ENCODE assay signal across 9 mouse cellular contexts in genomic region chr12:80567375-80567774, GRCm38 (mm10). TPM values are rescaled to one million over a fixed set of nuclear protein-coding genes. Genes with fewer than 3 reads are reported as not detected.
DNase-seq lines count a peak whose midpoint lies in the region; ATAC-seq lines count a peak whose summit lies in the region.
"Had no signal": no experiment of that assay in that cellular context is flagged by ENCODE, and none has a peak within 500 bp of the region (broad histone marks: within the 10 kb centered on the region; RNA-seq: fewer than 3 reads in every experiment).

No protein-coding gene starts in this region.

- no peak for DNase-seq in kidney, adult 9 months
- peak; percentile 48 for DNase-seq in embryo, embryonic 10.5 days (ENCODE audit: low spot score)
- peak; percentile 19 for DNase-seq in neural tube, embryonic 10.5 days (ENCODE audit: extremely low spot score, low spot score)
- no peak for DNase-seq in thymus, adult 18-20 months
- no peak for DNase-seq in spleen, adult 12 weeks (ENCODE audit: low spot score)
- no peak for DNase-seq in gastrocnemius, postnatal 36 days

- H3K9ac ChIP-seq in kidney, embryonic 15.5 days, result no peak overlapping the region
- no peak overlapping the region for H3K9ac ChIP-seq in intestine, embryonic 15.5 days

- intact Hi-C loops in gastrocnemius, postnatal 36 days (cut with DNase I), result no loop called here

- 27% methylated on average over 3 of the region's 3 CpGs for WGBS in kidney, embryonic 15.5 days
- WGBS in intestine, embryonic 15.5 days, result 24% methylated on average over 3 of the region's 3 CpGs

- H3K36me3 ChIP-seq in kidney, embryonic 15.5 days, result no peaks in the 10 kb centered on the region
- no peaks in the 10 kb centered on the region for H3K36me3 ChIP-seq in intestine, embryonic 15.5 days

- no peaks in the 10 kb centered on the region for H3K27me3 ChIP-seq in kidney, embryonic 15.5 days
- H3K27me3 ChIP-seq in intestine, embryonic 15.5 days (replicated peaks), result no peaks in the 10 kb centered on the region

- H3K4me3 ChIP-seq in kidney, embryonic 15.5 days (replicated peaks), result no peak overlapping the region
- no peak overlapping the region for H3K4me3 ChIP-seq in intestine, embryonic 15.5 days (replicated peaks)
- H3K4me3 ChIP-seq: myocyte had no signal

- no peak for ATAC-seq in kidney, embryonic 15.5 days (replicated peaks; ENCODE audit: low FRiP score)
- no peak for ATAC-seq in intestine, embryonic 15.5 days

- H3K9me3 ChIP-seq in kidney, embryonic 15.5 days (replicated peaks), result no peaks in the 10 kb centered on the region
- H3K9me3 ChIP-seq in intestine, embryonic 15.5 days, result no peaks in the 10 kb centered on the region

- H3K27ac ChIP-seq in kidney, embryonic 15.5 days, result 0 out of 2 replicates have a peak overlapping the region, but pooled peaks have one; percentile 30
- 0 out of 2 replicates have a peak overlapping the region, but pooled peaks have one; percentile 7 for H3K27ac ChIP-seq in intestine, embryonic 15.5 days

- H3K4me1 ChIP-seq in kidney, embryonic 15.5 days, result peaks cover 12% of the 10 kb centered on the region; the same call in 1 of the 2 replicates
- H3K4me1 ChIP-seq in intestine, embryonic 15.5 days (replicated peaks), result peaks cover 5% of the 10 kb centered on the region

- no peak overlapping the region for H3K4me2 ChIP-seq in kidney, embryonic 15.5 days
- H3K4me2 ChIP-seq in intestine, embryonic 15.5 days (replicated peaks), result no peak overlapping the region

RNA-seq across cellular contexts. Expression of gene Galnt16, which starts 49.3 kb away (rescaled TPM):
- 6.6 and 9.4 TPM in 2 replicates for polyA plus RNA-seq in kidney, embryonic 15.5 days (2015; fragmentation: Nextera tagmentation; extraction: Ambion mirVana)
- 8.9 and 9.2 TPM in 2 replicates for polyA plus RNA-seq in intestine, embryonic 15.5 days (2015; fragmentation: Nextera tagmentation; extraction: Ambion mirVana)
- 1 to 10 TPM; 3.1 to 3.3 TPM for total RNA-seq in gastrocnemius, postnatal 36 days (2021)

Comparison
In these comparisons a context has a peak if more than half of its experiments do, and no peak if none do; other contexts are left out.
1. DNase-seq: peak in embryo, embryonic 10.5 days (single experiment) and neural tube, embryonic 10.5 days (single experiment); none in kidney, adult 9 months (single experiment), thymus, adult 18-20 months (0 of 2), spleen, adult 12 weeks (single experiment) and gastrocnemius, postnatal 36 days (0 of 2).